ENCODE assay signal across 7 mouse cellular contexts in the genomic region with DNA sequence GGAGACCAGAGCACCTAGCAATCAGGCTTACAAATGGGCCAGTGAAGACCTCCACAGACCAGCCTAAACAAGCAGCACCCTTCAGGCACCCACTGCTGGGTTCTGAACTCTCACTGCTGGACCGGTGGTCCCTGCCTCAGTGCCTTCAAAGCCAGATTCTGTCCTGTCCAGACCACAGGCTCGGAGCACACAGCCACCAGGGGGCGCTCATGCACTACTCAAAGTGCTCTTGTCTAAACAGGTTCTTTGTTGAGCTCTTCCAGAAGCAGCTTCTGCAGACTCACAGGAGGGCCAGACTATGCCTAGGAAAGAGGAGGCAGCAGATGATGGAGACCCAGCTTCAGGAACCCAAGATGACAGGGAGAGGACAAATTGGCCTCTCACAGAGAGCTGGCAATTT. TPM values are rescaled to one million over a fixed set of nuclear protein-coding genes. Genes with fewer than 3 reads are reported as not detected.
A peak's percentile ranks its signal among the peaks of the same experiment; 100 is the strongest.
DNase-seq lines count a peak whose midpoint lies in the region; ATAC-seq lines count a peak whose summit lies in the region.

No protein-coding gene starts in this region.

- peak overlapping the region; percentile 74 for H3K27ac ChIP-seq in limb, embryonic 10.5 days
- H3K27ac ChIP-seq in midbrain, embryonic 14.5 days (replicated peaks; ENCODE audit: low read depth, low read length): no peak overlapping the region

- ATAC-seq in midbrain, embryonic 14.5 days (ENCODE audit: low FRiP score, low TSS enrichment): peak; percentile 73

- H3K4me3 ChIP-seq in limb, embryonic 10.5 days: no peak overlapping the region
- H3K4me3 ChIP-seq in midbrain, embryonic 14.5 days (replicated peaks; ENCODE audit: low read depth, low read length): no peak overlapping the region

- H3K4me1 ChIP-seq in limb, embryonic 10.5 days: peaks cover 42% of the 10 kb centered on the region
- no peaks in the 10 kb centered on the region for H3K4me1 ChIP-seq in midbrain, embryonic 14.5 days (ENCODE audit: control insufficient read depth, insufficient read depth, low read length)

- no peak overlapping the region for H3K4me2 ChIP-seq in midbrain, embryonic 14.5 days (ENCODE audit: low read length)

- intact Hi-C loops in gastrocnemius, postnatal 36 days (cut with DNase I): loop anchor here (2.0 to 10.0 kb wide), 4 partner anchors 93 to 248 kb away; partner anchors contain the start of gene Tnnt3

- no peak overlapping the region for H3K9ac ChIP-seq in midbrain, embryonic 14.5 days (replicated peaks; ENCODE audit: low read length)

- no peaks in the 10 kb centered on the region for H3K36me3 ChIP-seq in limb, embryonic 10.5 days
- H3K36me3 ChIP-seq in midbrain, embryonic 14.5 days (ENCODE audit: control insufficient read depth, insufficient read depth, low read length): no peaks in the 10 kb centered on the region

- WGBS in limb, embryonic 10.5 days: 4% methylated on average over 3 of the region's 3 CpGs
- 3% methylated on average over 3 of the region's 3 CpGs for WGBS in midbrain, embryonic 14.5 days

- no peaks in the 10 kb centered on the region for H3K27me3 ChIP-seq in limb, embryonic 10.5 days (ENCODE audit: low read depth, poor library complexity, severe bottlenecking)
- no peaks in the 10 kb centered on the region for H3K27me3 ChIP-seq in midbrain, embryonic 14.5 days (ENCODE audit: control insufficient read depth, insufficient read depth, low read length)

- DNase-seq in adrenal gland, adult 18-20 months (ENCODE audit: low spot score in 2 of 2): peak; percentile 89 to 94
- peak; percentile 94 for DNase-seq in embryo, embryonic 11 days
- peak; percentile 82 to 86 for DNase-seq in gastrocnemius, postnatal 36 days
- DNase-seq in kidney, adult 11 months: peak; percentile 61
- peak; percentile 99 for DNase-seq in limb, embryonic 10.5 days (ENCODE audit: low spot score)
- DNase-seq in midbrain, embryonic 14.5 days: peak; percentile 97
- DNase-seq in spleen, adult 18-20 months: peak; percentile 67 to 87

- H3K9me3 ChIP-seq in limb, embryonic 10.5 days (replicated peaks): no peaks in the 10 kb centered on the region
- H3K9me3 ChIP-seq in midbrain, embryonic 14.5 days (ENCODE audit: control insufficient read depth, low read length): no peaks in the 10 kb centered on the region

RNA-seq across cellular contexts. Expression of gene Krtap5-4, which starts 30.9 kb away (rescaled TPM):
- not detected for total RNA-seq in adrenal gland, adult 18-20 months (2021)
- total RNA-seq in gastrocnemius, postnatal 36 days (2021): not detected
- not detected in 2 replicates for polyA plus RNA-seq in limb, embryonic 10.5 days (2016; fragmentation: Nextera tagmentation; extraction: Ambion mirVana)
- polyA plus RNA-seq in midbrain, embryonic 14.5 days (2014; fragmentation: Nextera tagmentation; extraction: Ambion mirVana): not detected in 2 replicates

RNA-seq across cellular contexts. Expression of gene Krtap5-1, which starts 37.3 kb away (rescaled TPM):
- not detected for total RNA-seq in adrenal gland, adult 18-20 months (2021)
- not detected for total RNA-seq in gastrocnemius, postnatal 36 days (2021)
- polyA plus RNA-seq in limb, embryonic 10.5 days (2016; fragmentation: Nextera tagmentation; extraction: Ambion mirVana): not detected in 2 replicates
- polyA plus RNA-seq in midbrain, embryonic 14.5 days (2014; fragmentation: Nextera tagmentation; extraction: Ambion mirVana): not detected in 2 replicates

RNA-seq across cellular contexts. Expression of gene Ifitm10, which starts 39.3 kb away (rescaled TPM):
- total RNA-seq in adrenal gland, adult 18-20 months (2021): 1 to 10 TPM; 2.1 to 3.1 TPM
- 1 to 10 TPM; 2.8 to 6.8 TPM for total RNA-seq in gastrocnemius, postnatal 36 days (2021)
- 0.53 and 0.73 TPM in 2 replicates for polyA plus RNA-seq in limb, embryonic 10.5 days (2016; fragmentation: Nextera tagmentation; extraction: Ambion mirVana)
- polyA plus RNA-seq in midbrain, embryonic 14.5 days (2014; fragmentation: Nextera tagmentation; extraction: Ambion mirVana): 3.9 and 6.1 TPM in 2 replicates

RNA-seq across cellular contexts. Expression of gene Gm49369, which starts 48.2 kb away (rescaled TPM):
- total RNA-seq in adrenal gland, adult 18-20 months (2021): 1 to 10 TPM; 3.1 to 9.4 TPM
- 1 to 10 TPM; 3.9 to 9.2 TPM for total RNA-seq in gastrocnemius, postnatal 36 days (2021)
- polyA plus RNA-seq in limb, embryonic 10.5 days (2016; fragmentation: Nextera tagmentation; extraction: Ambion mirVana): 0.63 and 1.1 TPM in 2 replicates
- polyA plus RNA-seq in midbrain, embryonic 14.5 days (2014; fragmentation: Nextera tagmentation; extraction: Ambion mirVana): 1.8 TPM in 1 of 2 replicates, not detected in the other

RNA-seq across cellular contexts. Expression of gene Ctsd, which starts 53.6 kb away (rescaled TPM):
- 1,000 to 10,000 TPM; 1,152 to 1,350 TPM for total RNA-seq in adrenal gland, adult 18-20 months (2021)
- total RNA-seq in gastrocnemius, postnatal 36 days (2021): 100 to 1,000 TPM; 330 to 388 TPM
- 121 and 132 TPM in 2 replicates for polyA plus RNA-seq in limb, embryonic 10.5 days (2016; fragmentation: Nextera tagmentation; extraction: Ambion mirVana)
- polyA plus RNA-seq in midbrain, embryonic 14.5 days (2014; fragmentation: Nextera tagmentation; extraction: Ambion mirVana): 208 and 229 TPM in 2 replicates
